Mouse (Mus musculus): ENCODE measurements around the gene Coq8b. TPM values are rescaled to one million over a fixed set of nuclear protein-coding genes. Genes with fewer than 3 reads are reported as not detected.
A peak's percentile ranks its signal among the peaks of the same experiment; 100 is the strongest.
"Not testable (repeated sequence)": the region's sequence is repeated elsewhere in the genome, so short reads cannot be mapped to it uniquely, and the experiment has no call there.

The Coq8b gene
- total RNA-seq, 1 experiment from 2014 or later, result 90.3 TPM

- DNase-seq, result no peak
Measured at GRCm38 (mm10) chr7:27228865-27229264, 4.0 kb upstream of the Coq8b start.

- no peak for DNase-seq
Measured at GRCm38 (mm10) chr7:27230781-27231180, 2.0 kb upstream of the Coq8b start.

GRCm38 (mm10) chr7:27231693-27232331 is 1.0 kb upstream of the Coq8b start:
- DNase-seq, result peak; percentile 85

- no peak for DNase-seq
Measured at GRCm38 (mm10) chr7:27233300-27233699, 477 bp downstream of the Coq8b start.

DNA sequence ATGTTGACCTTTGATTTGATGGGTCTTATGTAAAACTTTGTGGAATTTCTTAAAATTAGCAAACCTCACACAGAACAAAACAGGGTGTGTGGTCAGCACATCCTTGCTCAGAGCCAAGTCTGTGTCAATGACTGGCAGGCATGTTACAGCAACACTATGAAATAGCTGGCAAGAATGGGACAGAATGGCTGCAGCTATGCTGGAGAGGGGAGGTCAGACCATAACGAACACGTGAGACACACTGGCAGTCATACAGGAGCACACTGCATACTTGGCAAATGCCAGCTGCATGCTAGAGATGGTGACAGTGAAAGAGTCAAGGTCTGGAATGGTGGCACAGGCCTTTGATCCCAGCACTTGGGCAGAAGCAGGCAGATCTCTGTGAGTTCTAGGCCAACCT is 2.9 kb downstream of the Coq8b start:
- no peak for DNase-seq

- DNase-seq, result no peak
Measured at GRCm38 (mm10) chr7:27237527-27237926, 4.7 kb downstream of the Coq8b start.

- no peak for DNase-seq
Measured at GRCm38 (mm10) chr7:27238568-27238967, 5.7 kb downstream of the Coq8b start.

DNA sequence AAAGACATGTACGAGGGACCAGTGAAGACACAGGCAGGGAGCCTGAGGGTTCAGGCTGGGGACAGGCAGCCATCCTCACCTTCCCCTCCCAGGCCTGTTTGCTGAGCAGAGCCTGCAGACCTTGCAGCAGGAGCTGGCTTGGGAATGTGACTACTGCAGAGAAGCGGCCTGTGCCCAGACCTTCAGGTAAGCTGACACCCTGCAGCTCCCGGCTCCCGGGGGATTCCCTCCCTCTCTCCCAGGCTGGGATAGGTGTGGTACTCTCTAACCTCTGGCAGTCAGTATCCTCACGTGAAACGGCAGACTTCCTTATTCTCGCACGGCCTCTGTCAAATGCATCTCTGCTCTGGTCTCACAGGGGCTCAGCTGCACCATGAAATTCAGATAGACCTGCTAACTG is 10.4 kb downstream of the Coq8b start:
- DNase-seq, result no peak

DNA sequence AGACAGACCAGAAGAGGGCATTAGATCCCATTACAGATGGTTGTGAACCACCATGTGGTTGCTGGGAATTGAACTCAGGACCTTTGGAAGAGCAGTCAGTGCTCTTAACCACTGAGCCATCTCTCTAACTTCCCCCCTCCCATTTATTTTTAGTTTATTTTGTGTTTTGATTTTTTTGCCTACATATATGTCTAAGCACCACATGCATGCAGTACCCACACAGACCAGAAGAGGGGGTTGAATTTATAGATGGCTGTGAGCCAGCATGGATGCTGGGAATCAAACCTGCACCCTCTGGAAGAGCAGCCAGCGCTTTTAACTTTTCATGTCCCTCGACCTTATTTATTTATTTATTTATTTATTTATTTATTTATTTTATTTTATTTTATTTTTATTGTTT is 11.3 kb downstream of the Coq8b start:
- DNase-seq, result not testable (repeated sequence)

DNA sequence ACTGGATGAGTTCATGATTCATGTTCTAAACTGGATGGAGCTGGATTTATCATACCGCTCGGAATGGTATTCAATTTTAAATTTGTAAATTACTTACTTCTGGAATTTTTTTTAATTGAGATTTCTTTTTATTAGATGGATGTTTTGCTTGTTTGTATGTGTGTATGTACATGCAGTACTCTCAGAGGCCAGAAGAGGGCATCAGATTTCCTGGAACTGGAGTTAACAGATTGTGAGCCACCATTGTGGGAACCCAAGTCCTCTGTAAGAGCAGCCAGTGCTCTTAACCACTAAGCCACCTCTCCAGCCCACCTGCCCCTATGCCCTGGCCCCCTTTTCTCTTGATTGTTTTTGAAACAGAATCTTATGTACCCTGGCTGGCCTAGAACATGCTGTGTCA is 16.3 kb downstream of the Coq8b start:
- DNase-seq, result no peak

DNA sequence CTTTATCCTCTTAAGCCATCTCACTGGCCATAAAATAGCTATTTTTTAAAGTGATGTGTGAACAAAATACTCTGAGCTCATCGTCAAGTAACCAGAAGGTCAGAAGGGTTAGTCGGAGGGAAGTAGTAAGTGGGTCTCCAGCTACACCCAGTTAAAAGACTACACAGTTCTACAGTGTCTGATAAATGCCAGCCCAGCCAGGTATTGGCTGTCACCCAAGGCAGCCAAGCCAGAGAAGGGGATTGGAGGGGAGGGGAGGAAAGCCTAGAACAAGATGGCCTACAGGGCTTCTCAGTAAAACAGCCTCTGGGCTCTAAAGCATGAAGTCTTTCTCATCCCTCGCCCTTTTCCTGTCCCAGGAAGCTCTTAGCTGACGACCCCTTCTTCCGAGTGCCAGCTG is 17.1 kb downstream of the Coq8b start:
- DNase-seq, result no peak

DNA sequence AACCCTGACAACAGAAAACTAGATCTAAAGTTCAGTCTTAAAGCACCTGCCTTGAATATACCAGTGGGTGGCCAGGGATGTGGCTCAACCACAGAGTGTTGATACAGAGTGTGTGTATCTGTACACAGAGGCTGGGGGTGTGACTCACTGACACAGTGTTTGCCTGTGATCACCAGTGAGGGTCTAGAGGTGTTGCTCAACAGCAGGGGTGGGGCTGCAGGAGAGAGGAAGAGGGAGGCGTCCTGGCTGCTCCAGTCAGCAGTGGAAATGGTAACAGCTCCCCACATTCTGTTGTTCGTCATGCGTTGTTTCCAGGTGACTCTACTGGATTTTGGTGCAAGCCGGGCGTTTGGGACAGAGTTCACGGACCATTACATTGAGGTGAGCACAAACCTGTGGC is 19.1 kb downstream of the Coq8b start:
- DNase-seq, result no peak

- no peak for DNase-seq
Measured at GRCm38 (mm10) chr7:27255721-27256120, 22.9 kb downstream of the Coq8b start.

- peak; percentile 73 for DNase-seq
Measured at GRCm38 (mm10) chr7:27257046-27257851, 24.4 kb downstream of the Coq8b start.

DNA sequence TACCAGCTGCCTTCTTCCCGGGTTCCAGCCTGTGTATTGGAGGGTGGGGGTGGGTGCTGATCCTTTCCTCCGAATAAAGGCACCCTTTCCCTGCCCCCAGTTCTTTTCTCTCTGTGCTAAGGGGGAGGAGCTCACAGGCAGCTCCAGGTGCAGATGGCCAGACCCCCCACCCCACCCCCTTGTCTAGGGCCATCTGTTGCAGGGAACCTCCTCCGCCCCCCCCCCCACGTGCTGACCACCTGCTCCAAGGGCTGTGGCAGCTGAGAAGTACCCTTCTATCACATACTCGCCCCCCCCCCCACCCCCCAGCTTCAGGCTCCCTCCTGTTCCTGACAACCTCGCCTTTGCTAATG is 25.0 kb downstream of the Coq8b start:
- DNase-seq, result no peak

DNA sequence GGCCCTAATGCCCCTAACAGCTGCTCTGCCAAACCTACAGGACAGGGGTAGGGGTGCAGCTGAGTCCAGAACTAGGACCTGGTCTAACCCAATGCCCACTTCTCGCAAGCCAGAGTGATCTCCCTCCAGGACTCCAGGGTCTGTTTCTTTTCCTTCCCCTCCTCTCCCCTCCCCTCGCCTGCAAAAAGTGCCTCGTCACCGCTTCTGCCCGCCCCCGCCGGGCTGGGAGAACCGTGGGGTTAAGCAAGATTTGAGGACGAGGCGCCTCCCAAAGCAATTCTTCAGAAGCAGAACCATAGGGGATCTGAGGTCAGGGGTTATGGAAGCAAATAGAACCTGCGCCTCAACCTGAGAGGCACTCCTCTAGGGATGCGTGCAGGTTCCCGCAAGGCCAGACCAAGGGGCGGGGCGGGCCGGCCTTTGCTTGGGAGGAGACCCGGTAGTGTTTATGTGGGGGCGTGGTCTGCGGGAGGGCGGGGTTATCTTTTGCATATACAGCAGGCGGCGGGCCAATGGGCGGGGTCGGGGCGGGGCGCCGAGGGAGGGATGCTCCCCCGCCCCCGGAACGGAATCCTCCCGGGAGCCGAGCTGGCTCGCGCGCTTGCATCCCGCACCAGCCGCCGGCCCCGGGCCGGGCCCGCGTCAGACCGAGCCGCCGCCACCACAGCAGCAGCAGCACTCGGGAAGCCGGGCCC is 25.5 kb downstream of the Coq8b start, which contains the start of gene Numbl:
Gene Numbl (plus strand): TSS at position 229 of the 695 bp plus-strand sequence.
- DNase-seq, result peak; percentile 97

GRCm38 (mm10) chr7:27259271-27259721 is 26.5 kb downstream of the Coq8b start:
- DNase-seq, result no peak

- no peak for DNase-seq
Measured at GRCm38 (mm10) chr7:27259771-27260170, 26.9 kb downstream of the Coq8b start.

GRCm38 (mm10) chr7:27260856-27261255 is 28.0 kb downstream of the Coq8b start:
- no peak for DNase-seq

GRCm38 (mm10) chr7:27261888-27262287 is 29.1 kb downstream of the Coq8b start:
- no peak for DNase-seq

- no peak for DNase-seq
Measured at GRCm38 (mm10) chr7:27264761-27265160, 31.9 kb downstream of the Coq8b start.

DNA sequence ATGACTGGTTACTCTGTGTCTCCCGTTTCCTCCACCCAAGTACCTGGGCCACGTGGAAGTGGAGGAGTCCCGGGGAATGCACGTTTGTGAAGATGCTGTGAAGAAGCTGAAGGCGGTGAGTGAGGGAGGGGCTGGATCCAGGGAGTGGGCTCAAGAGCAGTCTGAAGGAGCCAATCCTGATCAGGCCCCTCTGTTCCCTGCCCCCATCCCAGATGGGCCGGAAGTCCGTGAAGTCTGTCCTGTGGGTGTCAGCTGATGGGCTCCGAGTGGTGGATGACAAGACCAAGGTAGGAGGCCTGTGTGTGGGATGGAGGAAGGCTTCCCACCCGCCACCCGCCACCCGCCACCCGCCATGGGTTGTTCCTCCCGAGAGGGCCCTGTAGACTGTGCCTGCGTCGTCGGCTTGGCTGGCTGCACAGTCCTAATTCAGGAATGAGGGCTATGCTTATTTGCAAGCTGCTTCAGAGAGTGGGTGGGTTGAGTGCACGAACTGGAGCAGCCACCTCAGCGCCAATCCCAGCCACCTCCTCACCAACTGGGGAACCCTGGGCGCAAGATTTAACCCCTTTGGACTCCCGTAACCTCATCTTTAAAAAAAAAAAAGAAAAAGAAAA is 33.8 kb downstream of the Coq8b start:
- DNase-seq, result no peak

DNA sequence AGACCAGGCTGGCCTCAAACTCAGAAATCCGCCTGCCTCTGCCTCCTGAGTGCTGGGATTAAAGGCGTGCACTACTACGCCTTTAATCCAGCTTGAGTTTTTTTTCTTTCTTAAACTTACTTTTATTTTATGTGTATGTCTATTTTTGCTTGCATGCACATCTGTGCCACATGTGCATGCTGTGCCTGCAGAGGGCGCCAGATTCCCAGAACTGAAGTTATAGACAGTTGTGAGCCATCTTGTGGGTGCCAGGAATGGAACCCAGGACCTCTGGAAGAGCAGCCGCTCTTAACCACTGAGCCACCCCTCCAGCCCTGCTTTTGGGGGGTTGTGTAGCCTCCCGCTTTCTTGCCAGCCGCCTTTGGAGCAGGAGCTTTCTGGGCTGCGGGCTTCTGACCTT is 38.6 kb downstream of the Coq8b start:
- no peak for DNase-seq

Measured in adrenal gland, postnatal 25 days (tissue).